8 mouse cellular contexts compared by ENCODE assay signal in genomic region chr17:56291826-56292475, GRCm38 (mm10). TPM values are rescaled to one million over a fixed set of nuclear protein-coding genes. Genes with fewer than 3 reads are reported as not detected.
DNase-seq lines count a peak whose midpoint lies in the region; ATAC-seq lines count a peak whose summit lies in the region.

No protein-coding gene starts in this region.

- intact Hi-C loops in heart, postnatal 25 days (cut with DNase I) = loop anchor here (1.0 to 2.0 kb wide), 2 partner anchors 15 to 58 kb away; partner anchors contain the start of gene Ticam1

- H3K9ac ChIP-seq in heart, embryonic 14.5 days (ENCODE audit: low read length) = peak overlapping the region; percentile 66
- peak overlapping the region; percentile 0; the same call in 1 of the 2 replicates for H3K9ac ChIP-seq in limb, embryonic 13.5 days

- H3K4me2 ChIP-seq in heart, embryonic 14.5 days (ENCODE audit: low read length) = peak overlapping the region; percentile 90
- H3K4me2 ChIP-seq in limb, embryonic 13.5 days (replicated peaks) = peak overlapping the region; percentile 84

- 73% methylated on average over 7 of the region's 7 CpGs for WGBS in heart, embryonic 14.5 days
- WGBS in limb, embryonic 13.5 days = 60% methylated on average over 7 of the region's 7 CpGs

- ATAC-seq in heart, embryonic 14.5 days (ENCODE audit: insufficient number of reproducible peaks, insufficient read depth, low FRiP score, low read depth) = no peak
- ATAC-seq in limb, embryonic 13.5 days (ENCODE audit: low FRiP score, low read depth) = no peak

- no peak for DNase-seq in heart, postnatal 25 days (ENCODE audit: low spot score)
- DNase-seq in retina, postnatal 1 day = peak; percentile 25
- DNase-seq in retina, embryonic 14.5 days (ENCODE audit: low spot score) = no peak
- peak; percentile 59 to 71 for DNase-seq in thymus, postnatal 36 days
- no peak for DNase-seq in right cerebral cortex, postnatal 36 days (ENCODE audit: low spot score in 2 of 2)
- DNase-seq in layer of hippocampus, postnatal 14 days (ENCODE audit: low spot score in 2 of 2) = no peak

- H3K9me3 ChIP-seq in heart, embryonic 14.5 days (ENCODE audit: control insufficient read depth, low read length) = no peaks in the 10 kb centered on the region
- no peaks in the 10 kb centered on the region for H3K9me3 ChIP-seq in limb, embryonic 13.5 days

- H3K27ac ChIP-seq in heart, embryonic 14.5 days (replicated peaks in 1 of 2; ENCODE audit: control insufficient read depth in 1 of 2, insufficient read depth in 1 of 2, low read depth in 2 of 2, low read length in 2 of 2) = peak overlapping the region; percentile 73 to 97; a peak in 3 of 4 replicates
- H3K27ac ChIP-seq in limb, embryonic 13.5 days = peak overlapping the region; percentile 96

- H3K4me1 ChIP-seq in heart, embryonic 14.5 days (ENCODE audit: control insufficient read depth in 2 of 2, insufficient read depth in 2 of 2, low read length in 2 of 2) = peaks cover 20 to 30% of the 10 kb centered on the region in 2 experiments
- H3K4me1 ChIP-seq in limb, embryonic 13.5 days = peaks cover 41% of the 10 kb centered on the region

- peaks cover 2% of the 10 kb centered on the region for H3K36me3 ChIP-seq in heart, embryonic 14.5 days (ENCODE audit: control insufficient read depth, insufficient read depth, low read length)
- 0 out of 2 replicates have a peak, but pooled peaks cover 3% of the 10 kb centered on the region for H3K36me3 ChIP-seq in limb, embryonic 13.5 days

- no peak overlapping the region for H3K4me3 ChIP-seq in heart, embryonic 14.5 days (ENCODE audit: control insufficient read depth in 1 of 2, insufficient read depth in 1 of 2, low read depth in 1 of 2, low read length in 2 of 2)
- no peak overlapping the region for H3K4me3 ChIP-seq in limb, embryonic 13.5 days

- no peaks in the 10 kb centered on the region for H3K27me3 ChIP-seq in heart, embryonic 14.5 days (ENCODE audit: control insufficient read depth, insufficient read depth, low read length)
- no peaks in the 10 kb centered on the region for H3K27me3 ChIP-seq in limb, embryonic 13.5 days

RNA-seq across cellular contexts. Expression of gene Plin3, which starts 0.7 kb away (rescaled TPM):
- polyA plus RNA-seq in heart, embryonic 14.5 days (2014; fragmentation: Nextera tagmentation; extraction: Ambion mirVana) = 66.4 and 70.9 TPM in 2 replicates
- 100 to 1,000 TPM; 154 to 171 TPM for total RNA-seq in heart, postnatal 25 days (2021)
- polyA plus RNA-seq in limb, embryonic 13.5 days (2015; fragmentation: Nextera tagmentation; extraction: Ambion mirVana) = 78.1 and 80.4 TPM in 2 replicates
- 1 to 10 TPM; 5.1 to 9.1 TPM for total RNA-seq in layer of hippocampus, postnatal 14 days (2021)

RNA-seq across cellular contexts. Expression of gene Arrdc5, which starts 8.1 kb away (rescaled TPM):
- polyA plus RNA-seq in heart, embryonic 14.5 days (2014; fragmentation: Nextera tagmentation; extraction: Ambion mirVana) = not detected in 2 replicates
- not detected for total RNA-seq in heart, postnatal 25 days (2021)
- not detected in 2 replicates for polyA plus RNA-seq in limb, embryonic 13.5 days (2015; fragmentation: Nextera tagmentation; extraction: Ambion mirVana)
- total RNA-seq in layer of hippocampus, postnatal 14 days (2021) = not detected

RNA-seq across cellular contexts. Expression of gene Uhrf1, which starts 11.2 kb away (rescaled TPM):
- polyA plus RNA-seq in heart, embryonic 14.5 days (2014; fragmentation: Nextera tagmentation; extraction: Ambion mirVana) = 42.8 and 44.6 TPM in 2 replicates
- total RNA-seq in heart, postnatal 25 days (2021) = 1 to 10 TPM; 3.7 to 4.3 TPM
- 136 and 146 TPM in 2 replicates for polyA plus RNA-seq in limb, embryonic 13.5 days (2015; fragmentation: Nextera tagmentation; extraction: Ambion mirVana)
- total RNA-seq in layer of hippocampus, postnatal 14 days (2021) = 1 to 10 TPM; 2.4 to 5.0 TPM

RNA-seq across cellular contexts. Expression of gene Ticam1, which starts 15.4 kb away (rescaled TPM):
- polyA plus RNA-seq in heart, embryonic 14.5 days (2014; fragmentation: Nextera tagmentation; extraction: Ambion mirVana) = 9.2 and 9.3 TPM in 2 replicates
- 1 to 10 TPM; 7.6 to 9.8 TPM for total RNA-seq in heart, postnatal 25 days (2021)
- polyA plus RNA-seq in limb, embryonic 13.5 days (2015; fragmentation: Nextera tagmentation; extraction: Ambion mirVana) = 4.4 and 4.6 TPM in 2 replicates
- total RNA-seq in layer of hippocampus, postnatal 14 days (2021) = 1 to 10 TPM; 6.2 to 7.4 TPM

RNA-seq across cellular contexts. Expression of gene Kdm4b, which starts 33.9 kb away (rescaled TPM):
- 24.1 and 24.4 TPM in 2 replicates for polyA plus RNA-seq in heart, embryonic 14.5 days (2014; fragmentation: Nextera tagmentation; extraction: Ambion mirVana)
- 10 to 100 TPM; 37.9 to 38.1 TPM for total RNA-seq in heart, postnatal 25 days (2021)
- polyA plus RNA-seq in limb, embryonic 13.5 days (2015; fragmentation: Nextera tagmentation; extraction: Ambion mirVana) = 40.1 and 43.2 TPM in 2 replicates
- total RNA-seq in layer of hippocampus, postnatal 14 days (2021) = 10 to 100 TPM; 79.7 to 84.5 TPM

Comparison
In these comparisons a context has a peak if more than half of its experiments do, and no peak if none do; other contexts are left out.
1. DNase-seq: peak in retina, postnatal 1 day (single experiment) and thymus, postnatal 36 days (2 of 2); none in heart, postnatal 25 days (single experiment), retina, embryonic 14.5 days (single experiment), right cerebral cortex, postnatal 36 days (0 of 2) and layer of hippocampus, postnatal 14 days (0 of 2).
2. RNA of gene Plin3, which starts 0.7 kb away (total RNA-seq): 154 to 171 TPM in heart, postnatal 25 days; 5.1 to 9.1 TPM in layer of hippocampus, postnatal 14 days; every median in the first group is over 10 times any median in the second.